Comparison of ENCODE assay signal across 9 mouse cellular contexts in genomic region chr17:8433121-8433977, GRCm38 (mm10). TPM values are rescaled to one million over a fixed set of nuclear protein-coding genes. Genes with fewer than 3 reads are reported as not detected.
DNase-seq lines count a peak whose midpoint lies in the region; ATAC-seq lines count a peak whose summit lies in the region.
"Had no signal": no experiment of that assay in that cellular context is flagged by ENCODE, and none has a peak within 500 bp of the region (broad histone marks: within the 10 kb centered on the region; RNA-seq: fewer than 3 reads in every experiment).

No protein-coding gene starts in this region.

- 2% methylated on average over 52 of the region's 52 CpGs for WGBS in liver, embryonic 12.5 days (ENCODE audit: insufficient replicate concordance)
- under 1% methylated on average over 52 of the region's 52 CpGs for WGBS in forebrain, embryonic 13.5 days
- WGBS in limb, embryonic 12.5 days: under 1% methylated on average over 52 of the region's 52 CpGs
- under 1% methylated on average over 50 of the region's 52 CpGs for WGBS in stomach, embryonic 15.5 days

- H3K27me3 ChIP-seq in liver, embryonic 12.5 days (replicated peaks): peaks cover 99% of the 10 kb centered on the region
- peaks cover 100% of the 10 kb centered on the region for H3K27me3 ChIP-seq in forebrain, embryonic 13.5 days
- peaks cover 99% of the 10 kb centered on the region for H3K27me3 ChIP-seq in limb, embryonic 12.5 days
- peaks cover 98% of the 10 kb centered on the region for H3K27me3 ChIP-seq in stomach, embryonic 15.5 days (replicated peaks)

- DNase-seq in liver: no peak
- DNase-seq in adrenal gland, adult (ENCODE audit: inconsistent age in 2 of 2, low spot score in 1 of 2): no peak
- DNase-seq in c-Kit-positive CD71-positive TER-119-positive erythroid progenitor cells, embryonic 14.5 days (ENCODE audit: low spot score): no peak
- DNase-seq: cerebellum, adult 11-12 months had no signal

- H3K36me3 ChIP-seq in liver, embryonic 12.5 days: no peaks in the 10 kb centered on the region
- H3K36me3 ChIP-seq in forebrain, embryonic 13.5 days (ENCODE audit: poor library complexity, severe bottlenecking): no peaks in the 10 kb centered on the region
- H3K36me3 ChIP-seq in limb, embryonic 12.5 days: no peaks in the 10 kb centered on the region
- H3K36me3 ChIP-seq in stomach, embryonic 15.5 days: no peaks in the 10 kb centered on the region

- no peak for ATAC-seq in liver, embryonic 12.5 days
- no peak for ATAC-seq in forebrain, embryonic 13.5 days
- no peak; the same call in 1 of the 2 replicates for ATAC-seq in limb, embryonic 12.5 days (ENCODE audit: insufficient number of reproducible peaks, insufficient read depth, low FRiP score, low TSS enrichment, low read depth)
- ATAC-seq in stomach, embryonic 15.5 days (ENCODE audit: insufficient read depth, low FRiP score, low read depth): no peak

- H3K9me3 ChIP-seq in liver, embryonic 12.5 days (replicated peaks): no peaks in the 10 kb centered on the region
- no peaks in the 10 kb centered on the region for H3K9me3 ChIP-seq in forebrain, embryonic 13.5 days (replicated peaks)
- H3K9me3 ChIP-seq in limb, embryonic 12.5 days: no peaks in the 10 kb centered on the region
- H3K9me3 ChIP-seq in stomach, embryonic 15.5 days: no peaks in the 10 kb centered on the region

- H3K27ac ChIP-seq in liver, embryonic 12.5 days: no peak overlapping the region
- no peak overlapping the region for H3K27ac ChIP-seq in forebrain, embryonic 13.5 days
- H3K27ac ChIP-seq in limb, embryonic 12.5 days: no peak overlapping the region
- H3K27ac ChIP-seq in stomach, embryonic 15.5 days: no peak overlapping the region

- peak overlapping the region; percentile 38 for H3K4me2 ChIP-seq in liver, embryonic 12.5 days
- H3K4me2 ChIP-seq in forebrain, embryonic 13.5 days: peak overlapping the region; percentile 37
- peak overlapping the region; percentile 63 for H3K4me2 ChIP-seq in limb, embryonic 12.5 days
- H3K4me2 ChIP-seq in stomach, embryonic 15.5 days: peak overlapping the region; percentile 51

- H3K4me3 ChIP-seq in liver, embryonic 12.5 days: no peak overlapping the region
- H3K4me3 ChIP-seq in forebrain, embryonic 13.5 days: peak overlapping the region; percentile 13; the same call in 1 of the 2 replicates
- H3K4me3 ChIP-seq in limb, embryonic 12.5 days (replicated peaks): peak overlapping the region; percentile 41
- H3K4me3 ChIP-seq in stomach, embryonic 15.5 days (replicated peaks): peak overlapping the region; percentile 23
- H3K4me3 ChIP-seq: myocyte had no signal

- H3K4me1 ChIP-seq in liver, embryonic 12.5 days: 0 out of 2 replicates have a peak, but pooled peaks cover 4% of the 10 kb centered on the region
- peaks cover 10% of the 10 kb centered on the region; the same call in 1 of the 2 replicates for H3K4me1 ChIP-seq in forebrain, embryonic 13.5 days
- peaks cover 35% of the 10 kb centered on the region for H3K4me1 ChIP-seq in limb, embryonic 12.5 days (replicated peaks)
- H3K4me1 ChIP-seq in stomach, embryonic 15.5 days: peaks cover 9% of the 10 kb centered on the region; the same call in 1 of the 2 replicates

- H3K9ac ChIP-seq in liver, embryonic 12.5 days: no peak overlapping the region
- no peak overlapping the region for H3K9ac ChIP-seq in forebrain, embryonic 13.5 days
- no peak overlapping the region for H3K9ac ChIP-seq in limb, embryonic 12.5 days (replicated peaks)
- H3K9ac ChIP-seq in stomach, embryonic 15.5 days: no peak overlapping the region

RNA-seq across cellular contexts. Expression of gene T, which starts 0.9 kb away (rescaled TPM):
- polyA plus RNA-seq in liver, embryonic 12.5 days (2016; fragmentation: Nextera tagmentation; extraction: Ambion mirVana): not detected in 2 replicates
- 0.28 and 0.70 TPM in 2 replicates for polyA plus RNA-seq in forebrain, embryonic 13.5 days (2015; fragmentation: Nextera tagmentation; extraction: Ambion mirVana)
- polyA plus RNA-seq in limb, embryonic 12.5 days (2016; fragmentation: Nextera tagmentation; extraction: Ambion mirVana): 0.83 and 1.5 TPM in 2 replicates
- polyA plus RNA-seq in stomach, embryonic 15.5 days (2015; fragmentation: Nextera tagmentation; extraction: Ambion mirVana): 0.54 and 0.76 TPM in 2 replicates
